ENCODE assay signal across 27 mouse cellular contexts in the genomic region with DNA sequence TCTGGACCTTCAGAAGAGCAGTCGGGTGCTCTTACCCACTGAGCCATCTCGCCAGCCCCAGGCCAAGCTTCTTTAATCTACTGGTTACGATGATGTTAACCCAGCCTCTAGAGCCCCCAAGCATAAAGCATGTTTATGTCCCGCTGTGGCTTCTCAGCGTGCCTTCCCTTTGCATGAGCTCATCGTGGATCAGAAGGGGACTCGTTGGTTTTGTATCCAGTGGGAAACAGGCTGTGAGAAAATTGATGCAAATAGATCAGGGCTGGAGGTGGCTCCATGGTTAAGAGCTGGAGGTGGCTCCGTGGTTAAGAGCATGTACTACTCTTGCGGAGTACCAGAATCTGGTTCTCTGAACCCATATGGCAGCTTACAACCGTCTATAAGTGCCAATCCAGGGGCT. TPM values are rescaled to one million over a fixed set of nuclear protein-coding genes. Genes with fewer than 3 reads are reported as not detected.
DNase-seq lines count a peak whose midpoint lies in the region; ATAC-seq lines count a peak whose summit lies in the region.
"Had no signal": no experiment of that assay in that cellular context is flagged by ENCODE, and none has a peak within 500 bp of the region (broad histone marks: within the 10 kb centered on the region; RNA-seq: fewer than 3 reads in every experiment).

No protein-coding gene starts in this region.

- H3K9ac ChIP-seq in kidney, embryonic 15.5 days: no peak overlapping the region
- H3K9ac ChIP-seq in kidney, embryonic 14.5 days (ENCODE audit: low read depth, low read length): no peak overlapping the region
- H3K9ac ChIP-seq: embryonic facial prominence, embryonic 13.5 days; embryonic facial prominence, embryonic 15.5 days; forebrain, embryonic 12.5 days had no signal

- peaks cover 14% of the 10 kb centered on the region for H3K36me3 ChIP-seq in kidney, embryonic 15.5 days
- peaks cover 6% of the 10 kb centered on the region; the same call in 1 of the 2 replicates for H3K36me3 ChIP-seq in kidney, embryonic 14.5 days (ENCODE audit: control insufficient read depth, insufficient read depth, low read length)
- H3K36me3 ChIP-seq: embryonic facial prominence, embryonic 13.5 days; G1E had no signal

- DNase-seq in heart, adult 11 months: peak; percentile 15
- no peak for DNase-seq in heart, adult 9 months (ENCODE audit: low spot score in 2 of 2)
- DNase-seq in retina, postnatal 1 day: peak; percentile 28
- DNase-seq in retina, embryonic 14.5 days (ENCODE audit: low spot score): no peak
- DNase-seq: adrenal gland, adult 2 months; adrenal gland, postnatal 10 days; adrenal gland, postnatal 25 days; B cell, adult 2 months; cerebellum, adult 11 months; cerebellum, adult 18-20 months; cerebellum, adult 8-10 months; cerebellum, adult 9-11 months; cerebellum, postnatal 14 days; cerebellum, postnatal 36 days; embryo, embryonic 11 days had no signal

- H3K9me3 ChIP-seq in kidney, embryonic 15.5 days (replicated peaks): no peaks in the 10 kb centered on the region
- no peaks in the 10 kb centered on the region for H3K9me3 ChIP-seq in kidney, embryonic 14.5 days (ENCODE audit: control insufficient read depth, low read length)
- H3K9me3 ChIP-seq: embryonic facial prominence, embryonic 13.5 days; embryonic facial prominence, embryonic 15.5 days; forebrain, embryonic 10.5 days; forebrain, embryonic 12.5 days; G1E had no signal

- WGBS in kidney, embryonic 15.5 days: 64% methylated on average over 10 of the region's 10 CpGs
- WGBS in kidney, embryonic 14.5 days: 73% methylated on average over 10 of the region's 10 CpGs

- H3K27me3 ChIP-seq in kidney, embryonic 15.5 days: no peaks in the 10 kb centered on the region
- no peaks in the 10 kb centered on the region for H3K27me3 ChIP-seq in kidney, embryonic 14.5 days (ENCODE audit: control insufficient read depth, insufficient read depth, low read length)
- H3K27me3 ChIP-seq: CH12.LX; embryonic facial prominence, embryonic 13.5 days; embryonic facial prominence, embryonic 15.5 days had no signal

- H3K4me2 ChIP-seq in kidney, embryonic 15.5 days: no peak overlapping the region
- no peak overlapping the region for H3K4me2 ChIP-seq in kidney, embryonic 14.5 days (replicated peaks; ENCODE audit: low read depth, low read length)
- H3K4me2 ChIP-seq: embryonic facial prominence, embryonic 13.5 days; embryonic facial prominence, embryonic 15.5 days; forebrain, embryonic 12.5 days had no signal

- H3K27ac ChIP-seq in kidney, embryonic 15.5 days: no peak overlapping the region
- no peak overlapping the region for H3K27ac ChIP-seq in kidney, embryonic 14.5 days (ENCODE audit: low read depth, low read length)
- H3K27ac ChIP-seq: embryonic facial prominence, embryonic 13.5 days; embryonic facial prominence, embryonic 15.5 days; forebrain, embryonic 10.5 days; forebrain, embryonic 12.5 days had no signal

- 0 out of 2 replicates have a peak, but pooled peaks have one; percentile 25 for ATAC-seq in kidney, embryonic 15.5 days (replicated peaks; ENCODE audit: low FRiP score)
- ATAC-seq in kidney, embryonic 14.5 days (ENCODE audit: low FRiP score, low TSS enrichment): no peak
- ATAC-seq: CD4-positive, CD25-positive, alpha-beta regulatory T cell, adult 4 months; forebrain, embryonic 14.5 days; forebrain, embryonic 16.5 days had no signal

- H3K4me1 ChIP-seq in kidney, embryonic 15.5 days: no peaks in the 10 kb centered on the region
- H3K4me1 ChIP-seq in kidney, embryonic 14.5 days (ENCODE audit: control insufficient read depth, insufficient read depth, low read length): no peaks in the 10 kb centered on the region

- no peak overlapping the region for H3K4me3 ChIP-seq in kidney, embryonic 15.5 days (replicated peaks)
- no peak overlapping the region for H3K4me3 ChIP-seq in kidney, embryonic 14.5 days (ENCODE audit: low read length)
- H3K4me3 ChIP-seq: embryonic facial prominence, embryonic 13.5 days; embryonic facial prominence, embryonic 15.5 days; erythroblast, embryonic 14.5 days; forebrain, embryonic 10.5 days; forebrain, embryonic 12.5 days had no signal

RNA-seq across cellular contexts. Expression of gene Prtg, which starts 54.6 kb away (rescaled TPM):
- 2.1 and 2.6 TPM in 2 replicates for polyA plus RNA-seq in kidney, embryonic 15.5 days (2015; fragmentation: Nextera tagmentation; extraction: Ambion mirVana)
- polyA plus RNA-seq in kidney, embryonic 14.5 days (2014; fragmentation: Nextera tagmentation; extraction: Ambion mirVana): 3.4 and 4.6 TPM in 2 replicates
- polyA plus RNA-seq: erythroblast, embryonic 14.5 days; G1E had no signal

Comparison
In these comparisons a context has a peak if more than half of its experiments do, and no peak if none do; other contexts are left out.
1. DNase-seq: peak in heart, adult 11 months (single experiment) and retina, postnatal 1 day (single experiment); none in heart, adult 9 months (0 of 2) and retina, embryonic 14.5 days (single experiment).